Mouse (Mus musculus) olfactory bulb, adult 2 months (tissue): ENCODE measurements around the gene Ccdc36. TPM values are rescaled to one million over a fixed set of nuclear protein-coding genes. Genes with fewer than 3 reads are reported as not detected.

Source experiments
- H3K27ac ChIP-seq: fragments of 200-500 bp; 2 replicates; pipeline ENCODE4 v1.5.1; 2012; ENCODE audit warnings: low read depth, low read length; ENCODE audit not compliant: insufficient read depth
- H3K4me1 ChIP-seq: fragments of 200-500 bp; 2 replicates; pipeline ENCODE4 v1.6.1; 2012; ENCODE audit warnings: low read length; ENCODE audit not compliant: control insufficient read depth, insufficient read depth
- H3K4me3 ChIP-seq: fragments of 200-500 bp; 2 replicates; pipeline ENCODE4 v1.5.1; 2012; ENCODE audit warnings: mild to moderate bottlenecking, low read depth, low read length, moderate library complexity; ENCODE audit not compliant: insufficient read depth
- CTCF ChIP-seq: fragments of 200-500 bp; IDR thresholded peaks from 2 replicates; pipeline ENCODE4 v1.5.1; 2012; ENCODE audit warnings: low read depth, mild to moderate bottlenecking, low read length, moderate library complexity; ENCODE audit not compliant: insufficient read depth
- POLR2A ChIP-seq: fragments of 200-500 bp; IDR thresholded peaks from 2 replicates; pipeline ENCODE4 v1.6.1; 2012; ENCODE audit warnings: mild to moderate bottlenecking, low read depth, low read length, moderate library complexity; ENCODE audit not compliant: insufficient read depth
- WGBS: fragments of 180-500 bp; shearing (Covaris S2); methylation state at CpG from one replicate; pipeline ENCODE4 v1.1.7; 2018; 5-methylcytosine and 5-hydroxymethylcytosine counted together
- polyA plus RNA-seq: library from polyadenylated mRNA; stranded (reverse); fragments of >200 nt; gene quantifications from 2 replicates; pipeline ENCODE4 v1.2.4, GENCODE M21; 2012; ENCODE audit warnings: low replicate concordance; ENCODE audit not compliant: missing spikeins, insufficient read depth, insufficient read length

Ccdc36 gene
- polyA plus RNA-seq, 1 experiment: not detected

DNA sequence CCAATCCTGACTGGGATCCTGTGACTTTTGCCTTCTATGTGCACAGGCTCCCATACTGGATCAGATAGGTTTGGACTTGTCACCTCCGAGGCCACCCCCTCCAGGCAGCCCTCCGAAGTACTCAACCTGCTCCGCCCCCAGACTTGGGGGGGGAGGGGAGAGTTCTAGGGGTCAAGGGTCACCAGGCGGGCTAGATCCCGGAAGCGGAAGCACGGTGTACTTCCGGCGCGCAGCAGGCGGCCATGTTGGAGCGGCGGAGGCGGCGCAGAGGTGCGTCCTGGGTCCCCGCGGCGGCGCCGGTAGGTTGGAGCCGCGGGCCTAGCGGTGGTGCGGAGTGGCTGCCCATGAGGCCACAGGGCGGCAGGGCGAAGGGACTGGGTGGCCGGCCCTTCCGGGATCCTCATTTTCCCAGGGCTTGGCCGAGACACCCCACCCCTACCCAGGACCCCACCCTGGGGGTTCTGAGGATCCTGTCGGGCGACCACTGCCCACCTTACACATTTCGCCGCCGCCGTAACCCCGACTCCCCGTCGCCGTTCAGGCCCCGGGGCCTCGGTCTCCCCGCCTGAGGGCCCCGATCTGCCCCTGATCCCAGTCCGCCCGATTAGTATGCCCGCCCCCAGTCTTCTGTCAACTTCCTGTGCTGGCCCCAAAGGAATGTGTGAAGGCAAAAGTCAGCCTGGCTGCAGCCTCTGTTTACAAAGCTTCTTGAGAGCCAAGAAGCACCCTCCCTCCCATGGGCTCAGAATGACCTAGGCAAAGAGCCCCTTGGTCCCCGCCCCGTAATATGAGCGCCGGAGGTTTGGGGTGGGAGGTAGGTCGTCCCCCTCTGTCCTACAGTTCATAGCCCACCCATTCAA, 32.3 kb upstream of the Ccdc36 start, which contains the start of gene Ccdc71:
Gene Ccdc71, plus strand, starts transcription at position 209 of the 860 bp plus-strand sequence.
- 1% methylated on average over 52 of the region's 52 CpGs for WGBS
- H3K4me1 ChIP-seq: peaks cover 11% of the 10 kb centered on the region
- TF ChIP-seq CTCF (no peak), POLR2A (peak; percentile 37; the same call in 1 of the 2 replicates)
- H3K27ac ChIP-seq: no peak within 1 kb of the TSS
- H3K4me3 ChIP-seq: peak within 1 kb of the TSS; percentile 84

DNA sequence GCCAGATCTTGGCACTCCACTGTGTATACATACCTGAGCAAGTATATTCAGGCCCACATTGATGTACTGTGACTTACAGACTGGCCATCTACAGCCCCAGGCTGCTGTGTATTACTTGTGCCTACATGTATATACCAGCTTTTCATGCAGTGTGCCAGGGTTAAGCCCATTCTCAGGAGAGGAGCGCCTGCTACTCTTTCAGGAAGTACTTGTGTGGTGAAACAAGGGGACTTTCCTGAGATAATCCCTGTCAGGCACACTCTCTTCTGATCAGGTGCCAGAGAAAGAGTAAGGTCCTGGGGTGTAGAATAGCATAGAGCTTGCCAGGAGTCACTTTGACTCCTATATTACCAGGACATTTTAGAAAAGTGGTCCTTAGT, 31.6 kb upstream of the Ccdc36 start:
- Histone ChIP-seq H3K4me1 (peaks cover 11% of the 10 kb centered on the region), H3K4me3 (peak overlapping the region; percentile 84), H3K27ac (no peak overlapping the region)
- WGBS: 97% methylated on average over 1 of the region's 1 CpGs
- TF ChIP-seq CTCF (no peak), POLR2A (no peak)

DNA sequence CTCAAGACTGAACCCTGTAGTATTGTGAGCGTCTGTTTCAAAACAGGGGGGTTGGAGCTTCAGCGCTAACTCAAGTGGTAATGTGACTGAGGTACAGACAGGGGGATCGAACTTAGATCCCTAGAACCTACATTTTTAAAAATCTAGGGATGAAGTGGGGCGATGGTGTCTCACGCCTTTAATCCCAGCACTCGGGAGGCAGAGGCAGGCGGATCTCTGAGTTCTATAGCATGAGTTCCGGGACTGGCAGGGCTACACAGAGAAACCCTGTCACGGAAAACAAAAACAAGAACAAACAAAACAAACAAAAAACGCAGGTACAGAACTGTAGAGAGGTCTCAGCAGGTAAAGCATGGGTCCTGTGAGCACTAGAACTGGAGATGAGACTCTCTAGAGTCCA, 28.7 kb upstream of the Ccdc36 start:
- Histone ChIP-seq H3K27ac (no peak overlapping the region), H3K4me1 (peaks cover 10% of the 10 kb centered on the region), H3K4me3 (no peak overlapping the region)
- WGBS: 92% methylated on average over 10 of the region's 10 CpGs
- TF ChIP-seq POLR2A: no peak

DNA sequence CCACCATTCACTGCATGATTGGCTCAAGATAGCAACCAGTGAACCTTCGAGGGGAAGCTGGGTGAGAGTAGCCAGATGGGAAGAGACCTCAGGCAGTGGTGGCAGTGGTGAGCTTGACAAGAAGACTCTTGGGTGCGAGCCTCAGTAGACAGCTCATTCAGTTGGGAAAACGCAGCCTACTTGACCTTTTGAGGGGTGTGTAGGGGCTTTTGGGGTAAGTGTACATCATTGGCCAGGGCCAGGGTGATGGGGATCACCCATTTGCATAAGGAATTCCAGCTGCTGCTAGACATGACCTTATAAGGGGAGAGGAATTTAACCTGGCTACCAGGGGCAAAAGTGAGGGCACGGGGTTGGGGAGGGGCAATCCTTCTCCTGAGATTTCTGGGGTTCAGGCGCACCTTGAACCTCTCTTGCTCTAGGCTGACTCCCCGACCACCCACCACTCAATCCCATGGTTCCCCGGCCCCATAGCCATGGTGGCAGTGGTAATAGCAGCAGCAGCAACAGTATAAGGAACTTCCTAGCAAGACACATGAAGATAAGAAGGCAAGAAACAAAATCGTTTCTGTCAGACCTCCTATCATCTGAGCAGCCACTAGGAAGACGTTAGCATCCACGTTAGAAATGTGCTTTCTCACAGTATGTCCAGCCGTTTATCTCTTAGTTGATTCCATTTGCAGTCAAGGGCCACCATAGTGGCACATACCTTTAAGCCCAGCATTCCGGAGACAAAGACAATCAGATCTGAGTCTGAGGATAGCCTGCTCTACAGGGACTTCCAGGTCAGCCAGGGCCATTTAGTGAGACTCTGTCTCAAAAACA, 27.7 kb upstream of the Ccdc36 start:
- TF ChIP-seq CTCF (no peak), POLR2A (no peak)
- H3K4me3 ChIP-seq: no peak overlapping the region
- peaks cover 9% of the 10 kb centered on the region for H3K4me1 ChIP-seq
- WGBS: 86% methylated on average over 12 of the region's 12 CpGs
- H3K27ac ChIP-seq: no peak overlapping the region

DNA sequence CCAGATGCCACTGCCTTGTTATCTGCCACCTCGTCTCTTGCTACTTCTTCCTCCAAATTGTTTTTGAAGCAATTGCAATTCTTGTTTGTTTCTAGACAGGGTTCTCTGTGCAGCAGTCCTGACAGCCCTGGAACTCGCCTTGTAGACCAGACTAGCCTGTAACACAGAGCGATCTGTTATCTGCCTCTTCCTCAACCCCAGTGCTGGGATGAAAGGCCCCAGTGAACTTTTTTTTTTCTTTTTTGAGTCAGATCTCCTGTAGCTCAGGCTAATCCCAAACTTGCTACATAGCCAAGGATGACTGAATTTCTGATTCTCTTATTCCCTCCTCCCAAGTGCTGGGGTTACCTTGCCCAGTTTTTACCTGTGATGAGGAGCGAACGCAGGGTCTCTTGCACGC, 26.1 kb upstream of the Ccdc36 start:
- WGBS: 87% methylated on average over 6 of the region's 6 CpGs
- H3K4me3 ChIP-seq: no peak overlapping the region
- H3K27ac ChIP-seq: 0 out of 2 replicates have a peak overlapping the region, but pooled peaks have one; percentile 93
- TF ChIP-seq POLR2A: no peak
- TF ChIP-seq CTCF: no peak
- H3K4me1 ChIP-seq: peaks cover 24% of the 10 kb centered on the region

DNA sequence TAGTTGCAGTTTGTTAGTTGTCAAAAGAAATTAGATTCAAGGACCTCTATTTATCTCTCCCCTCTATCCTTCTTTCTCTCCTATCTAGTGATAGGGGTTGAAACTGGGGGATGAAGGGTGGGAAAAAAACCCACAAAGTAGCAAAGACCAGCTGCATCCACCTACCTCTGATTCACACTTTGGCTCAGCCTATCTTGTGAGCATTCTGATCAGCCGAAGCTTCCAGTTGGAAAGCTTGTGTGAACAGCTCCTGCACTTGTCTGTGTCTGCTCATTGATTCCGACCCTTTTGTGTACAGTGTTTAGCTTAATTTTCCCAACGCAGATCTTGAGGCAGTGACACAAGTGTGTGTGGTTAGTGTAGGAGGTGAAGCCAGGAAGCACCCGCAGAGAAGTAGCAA, 25.2 kb upstream of the Ccdc36 start:
- H3K4me3 ChIP-seq: no peak overlapping the region
- WGBS: 15% methylated on average over 4 of the region's 4 CpGs
- peak overlapping the region; percentile 93 for H3K27ac ChIP-seq
- no peak for TF ChIP-seq CTCF
- TF ChIP-seq POLR2A: no peak
- peaks cover 34% of the 10 kb centered on the region for H3K4me1 ChIP-seq

DNA sequence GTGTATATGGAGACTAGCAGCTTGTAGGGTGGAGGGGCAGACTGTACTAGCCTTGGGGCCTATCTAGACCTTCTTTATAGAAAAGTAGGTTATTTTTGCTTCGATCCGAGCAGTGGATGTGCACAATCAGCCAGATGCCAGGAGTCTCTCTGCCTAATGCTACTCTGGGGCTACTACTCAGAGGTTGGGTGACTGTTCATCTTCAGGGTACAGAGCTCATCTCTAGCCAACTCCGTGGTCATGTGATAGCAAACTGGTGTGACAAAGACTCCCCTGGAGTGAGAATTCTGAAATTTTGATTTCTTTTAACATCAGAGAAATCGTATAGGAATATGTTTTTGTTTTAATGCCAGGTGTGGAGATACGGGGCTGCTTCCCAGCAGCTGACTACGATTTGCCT, 24.6 kb upstream of the Ccdc36 start:
- Histone ChIP-seq H3K27ac (peak overlapping the region; percentile 93), H3K4me3 (peak overlapping the region; percentile 70), H3K4me1 (peaks cover 38% of the 10 kb centered on the region)
- 15% methylated on average over 6 of the region's 6 CpGs for WGBS
- no peak; the same call in 1 of the 2 replicates for TF ChIP-seq CTCF
- no peak for TF ChIP-seq POLR2A

DNA sequence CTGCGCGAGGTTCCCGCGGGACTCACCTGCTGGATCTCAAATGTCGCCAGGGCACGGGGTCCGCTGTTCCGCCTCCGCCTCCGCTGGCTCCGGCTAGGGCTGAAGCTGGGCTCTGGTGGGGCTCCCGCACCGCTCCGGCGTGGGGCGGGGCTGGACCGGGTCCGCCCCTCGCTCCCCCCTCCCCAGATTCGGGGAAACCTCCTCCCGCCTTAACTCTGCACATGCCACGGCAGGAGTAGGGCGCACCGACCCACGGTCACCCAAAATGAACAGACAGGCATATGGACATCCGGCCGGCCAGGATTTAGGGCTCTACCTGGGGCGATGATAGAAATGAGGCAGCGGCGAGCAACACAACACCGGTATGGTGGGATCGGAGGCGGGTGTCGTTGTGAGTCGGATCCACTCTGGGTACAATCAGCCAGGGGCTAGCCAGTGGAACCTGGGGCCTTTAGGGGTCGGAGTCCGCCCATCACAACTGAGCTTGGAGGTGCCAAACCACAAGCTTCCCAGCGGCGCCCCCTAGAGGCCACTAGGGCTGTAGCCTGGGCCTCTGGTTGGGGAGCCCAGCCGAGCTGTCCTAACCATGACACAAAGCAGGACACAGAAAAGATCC, 24.1 kb upstream of the Ccdc36 start:
- TF ChIP-seq CTCF: peak; percentile 91
- TF ChIP-seq POLR2A: no peak

DNA sequence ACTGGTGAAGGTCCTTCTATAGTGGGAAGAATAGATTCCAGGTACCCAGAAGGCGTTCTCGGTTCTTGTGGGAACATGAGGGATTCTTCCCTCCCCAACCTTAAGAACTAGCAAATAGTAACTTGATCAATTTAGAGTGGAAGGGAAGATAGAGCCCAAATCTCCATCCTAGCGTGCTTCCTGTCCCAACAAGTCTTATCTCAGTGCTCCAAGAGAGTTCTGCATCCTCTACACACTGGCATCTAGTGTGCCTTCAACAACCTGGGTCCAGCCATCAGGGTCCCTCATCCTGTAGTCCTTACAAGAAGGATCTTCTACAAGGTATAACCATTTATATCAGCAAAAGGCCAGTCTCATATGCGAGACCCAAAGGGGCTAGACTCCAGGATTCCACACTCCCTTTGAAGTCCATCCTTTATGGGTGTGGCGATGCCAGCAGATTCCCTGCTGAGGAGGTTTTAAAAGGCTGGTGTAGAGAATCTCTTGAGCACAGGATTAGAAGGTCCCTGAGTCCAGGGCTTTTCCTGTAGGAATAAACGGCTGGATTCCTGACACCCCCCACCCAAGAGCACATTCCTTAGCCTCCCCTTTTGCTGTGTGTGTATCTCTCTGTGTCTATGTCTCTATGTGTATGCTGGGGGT, 23.4 kb upstream of the Ccdc36 start:
- 35% methylated on average over 6 of the region's 6 CpGs for WGBS
- Histone ChIP-seq H3K4me3 (peak overlapping the region; percentile 70), H3K4me1 (peaks cover 38% of the 10 kb centered on the region), H3K27ac (peak overlapping the region; percentile 93)
- TF ChIP-seq CTCF (no peak), POLR2A (no peak)

More for the DNA sequence above, 24.1 kb upstream of the Ccdc36 start:
- H3K4me1 ChIP-seq: peaks cover 38% of the 10 kb centered on the region
- under 1% methylated on average over 40 of the region's 40 CpGs for WGBS
- peak overlapping the region; percentile 70 for H3K4me3 ChIP-seq
- H3K27ac ChIP-seq: peak overlapping the region; percentile 93
